Mouse (Mus musculus): Measurements from ENCODE around the gene Trim60.

Trim60 gene

GRCm38 (mm10) chr8:65018423-65018822, at the start of gene Trim60, which contains the start of gene Trim61:
TSS of gene Trim60 (minus strand) at chr8:65018584.
TSS of gene Trim61 (minus strand) at chr8:65018523.
- in situ Hi-C loops (cut with MboI, MseI), result loop anchor here in 1 of 2 experiments (25.0 kb wide), 1 partner anchor 1419 kb away; no protein-coding TSS in a partner anchor

- in situ Hi-C loops (cut with MboI, MseI), result loop anchor here in 1 of 2 experiments (10.0 kb wide), 1 partner anchor 1063 kb away; no protein-coding TSS in a partner anchor
Observed at GRCm38 (mm10) chr8:65067694-65068472, 49.5 kb upstream of the Trim60 start.

GRCm38 (mm10) chr8:65067031-65067430, 48.6 kb upstream of the Trim60 start:
- in situ Hi-C loops (cut with MboI, MseI), result loop anchor here in 1 of 2 experiments (10.0 kb wide), 1 partner anchor 1062 kb away; no protein-coding TSS in a partner anchor

GRCm38 (mm10) chr8:65065622-65066021, 47.2 kb upstream of the Trim60 start:
- in situ Hi-C loops (cut with MboI, MseI), result loop anchor here in 1 of 2 experiments (10.0 kb wide), 1 partner anchor 1061 kb away; no protein-coding TSS in a partner anchor

- in situ Hi-C loops (cut with MboI, MseI), result loop anchor here in 1 of 2 experiments (10.0 kb wide), 1 partner anchor 1059 kb away; no protein-coding TSS in a partner anchor
Observed at GRCm38 (mm10) chr8:65064071-65064470, 45.7 kb upstream of the Trim60 start.

GRCm38 (mm10) chr8:65062195-65062594, 43.8 kb upstream of the Trim60 start:
- in situ Hi-C loops (cut with MboI, MseI), result loop anchor here in 1 of 2 experiments (10.0 kb wide), 1 partner anchor 1057 kb away; no protein-coding TSS in a partner anchor

GRCm38 (mm10) chr8:65056722-65057121, 38.3 kb upstream of the Trim60 start:
- in situ Hi-C loops (cut with MboI, MseI), result no loop called here

- in situ Hi-C loops (cut with MboI, MseI), result no loop called here
Observed at GRCm38 (mm10) chr8:65053968-65054367, 35.6 kb upstream of the Trim60 start.

- in situ Hi-C loops (cut with MboI, MseI), result no loop called here
Observed at GRCm38 (mm10) chr8:65053554-65053953, 35.2 kb upstream of the Trim60 start.

GRCm38 (mm10) chr8:65047801-65048200, 29.4 kb upstream of the Trim60 start:
- in situ Hi-C loops (cut with MboI, MseI), result no loop called here

- in situ Hi-C loops (cut with MboI, MseI), result no loop called here
Observed at GRCm38 (mm10) chr8:65047193-65047592, 28.8 kb upstream of the Trim60 start.

GRCm38 (mm10) chr8:65046565-65046964, 28.2 kb upstream of the Trim60 start:
- in situ Hi-C loops (cut with MboI, MseI), result no loop called here

- in situ Hi-C loops (cut with MboI, MseI), result no loop called here
Observed at GRCm38 (mm10) chr8:65037117-65037533, 18.7 kb upstream of the Trim60 start, which contains the start of gene Apela. TSS of gene Apela (minus strand) at chr8:65037336.

GRCm38 (mm10) chr8:65034136-65034535, 15.8 kb upstream of the Trim60 start:
- in situ Hi-C loops (cut with MboI, MseI), result no loop called here

- in situ Hi-C loops (cut with MboI, MseI), result no loop called here
Observed at GRCm38 (mm10) chr8:65033056-65033455, 14.7 kb upstream of the Trim60 start.

- in situ Hi-C loops (cut with MboI, MseI), result no loop called here
Observed at GRCm38 (mm10) chr8:65032107-65032506, 13.7 kb upstream of the Trim60 start.

GRCm38 (mm10) chr8:65030735-65031485, 12.5 kb upstream of the Trim60 start:
- in situ Hi-C loops (cut with MboI, MseI), result no loop called here

GRCm38 (mm10) chr8:65029776-65030175, 11.4 kb upstream of the Trim60 start:
- in situ Hi-C loops (cut with MboI, MseI), result no loop called here

GRCm38 (mm10) chr8:65028959-65029686, 10.7 kb upstream of the Trim60 start:
- in situ Hi-C loops (cut with MboI, MseI), result no loop called here

GRCm38 (mm10) chr8:65022485-65022884, 4.1 kb upstream of the Trim60 start:
- in situ Hi-C loops (cut with MboI, MseI), result loop anchor here in 1 of 2 experiments (25.0 kb wide), 1 partner anchor 1415 kb away; no protein-coding TSS in a partner anchor

- in situ Hi-C loops (cut with MboI, MseI), result loop anchor here in 1 of 2 experiments (25.0 kb wide), 1 partner anchor 1430 kb away; no protein-coding TSS in a partner anchor
Observed at GRCm38 (mm10) chr8:65007616-65008015, 10.8 kb downstream of the Trim60 start.

All from T-helper 17 cell (primary cell).